Mouse (Mus musculus): ENCODE data around the gene 4930455H04Rik. TPM values are rescaled to one million over a fixed set of nuclear protein-coding genes. Genes with fewer than 3 reads are reported as not detected.

Gene 4930455H04Rik
- not detected in 2 replicates for polyA plus RNA-seq (2014; fragmentation: Nextera tagmentation; extraction: Ambion mirVana)

- Histone ChIP-seq H3K27ac (peak within 1 kb of the TSS; percentile 72), H3K9ac (peak within 1 kb of the TSS; percentile 65), H3K9me3 (ENCODE audit: control insufficient read depth, low read length) (no peaks in the 10 kb centered on the region), H3K27me3 (ENCODE audit: control insufficient read depth, insufficient read depth, low read length) (no peaks in the 10 kb centered on the region), H3K4me2 (replicated peaks) (peak within 1 kb of the TSS; percentile 58), H3K36me3 (replicated peaks; ENCODE audit: control insufficient read depth, insufficient read depth) (no peaks in the 10 kb centered on the region), H3K4me1 (replicated peaks; ENCODE audit: control insufficient read depth, insufficient read depth, low read length) (peaks cover 8% of the 10 kb centered on the region; the same call in 1 of the 2 replicates), H3K4me3 (replicated peaks; ENCODE audit: low read length) (peak within 1 kb of the TSS; percentile 39)
- DNase-seq (ENCODE audit: low spot score) (no peak), ATAC-seq (ENCODE audit: low FRiP score) (no peak)
- WGBS = 71% methylated on average over 4 of the region's 4 CpGs
Measured at GRCm38 (mm10) chr3:116967967-116968366, at the start of gene 4930455H04Rik. TSS of gene 4930455H04Rik (plus strand) at chr3:116968267.

- Histone ChIP-seq H3K4me3 (replicated peaks; ENCODE audit: low read length) (no peak overlapping the region), H3K4me1 (replicated peaks; ENCODE audit: control insufficient read depth, insufficient read depth, low read length) (no peaks in the 10 kb centered on the region), H3K9ac (no peak overlapping the region), H3K27me3 (ENCODE audit: control insufficient read depth, insufficient read depth, low read length) (no peaks in the 10 kb centered on the region), H3K27ac (no peak overlapping the region), H3K36me3 (replicated peaks; ENCODE audit: control insufficient read depth, insufficient read depth) (no peaks in the 10 kb centered on the region), H3K4me2 (replicated peaks) (no peak overlapping the region), H3K9me3 (ENCODE audit: control insufficient read depth, low read length) (no peaks in the 10 kb centered on the region)
- 95% methylated on average over 3 of the region's 3 CpGs for WGBS
- ATAC-seq (ENCODE audit: low FRiP score) (no peak), DNase-seq (ENCODE audit: low spot score) (no peak)
Measured at GRCm38 (mm10) chr3:116921535-116921934, 46.5 kb upstream of the 4930455H04Rik start.

- Histone ChIP-seq H3K9me3 (ENCODE audit: control insufficient read depth, low read length) (no peaks in the 10 kb centered on the region), H3K4me3 (replicated peaks; ENCODE audit: low read length) (no peak overlapping the region), H3K4me1 (replicated peaks; ENCODE audit: control insufficient read depth, insufficient read depth, low read length) (no peaks in the 10 kb centered on the region), H3K27ac (no peak overlapping the region), H3K9ac (no peak overlapping the region), H3K4me2 (replicated peaks) (no peak overlapping the region), H3K36me3 (replicated peaks; ENCODE audit: control insufficient read depth, insufficient read depth) (no peaks in the 10 kb centered on the region), H3K27me3 (ENCODE audit: control insufficient read depth, insufficient read depth, low read length) (no peaks in the 10 kb centered on the region)
- ATAC-seq (ENCODE audit: low FRiP score) (no peak), DNase-seq (ENCODE audit: low spot score) (no peak)
- WGBS = 87% methylated on average over 12 of the region's 12 CpGs
Measured at GRCm38 (mm10) chr3:116923042-116923441, 45.0 kb upstream of the 4930455H04Rik start.

DNA sequence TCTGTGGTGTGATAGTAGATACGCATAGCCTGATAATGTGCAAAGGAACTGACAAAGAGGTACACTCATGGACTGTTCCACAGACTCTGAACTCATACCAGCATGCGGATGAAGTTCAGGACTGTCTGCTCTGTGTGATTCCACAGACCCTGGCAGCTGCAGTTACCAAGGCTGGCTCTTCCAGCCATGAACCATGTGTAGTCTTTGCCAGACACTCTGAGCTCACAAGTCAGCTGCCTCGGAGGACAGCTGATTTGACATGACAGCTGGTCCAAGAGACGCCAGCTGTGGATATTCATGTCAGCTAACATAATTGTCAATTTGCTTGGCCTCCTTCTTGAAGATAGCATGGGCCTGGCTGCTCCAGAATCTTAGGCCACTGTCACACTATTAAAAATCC, 39.1 kb upstream of the 4930455H04Rik start:
- Histone ChIP-seq H3K27me3 (ENCODE audit: control insufficient read depth, insufficient read depth, low read length) (no peaks in the 10 kb centered on the region), H3K9me3 (ENCODE audit: control insufficient read depth, low read length) (no peaks in the 10 kb centered on the region), H3K4me3 (replicated peaks; ENCODE audit: low read length) (no peak overlapping the region), H3K27ac (no peak overlapping the region), H3K4me2 (replicated peaks) (no peak overlapping the region), H3K4me1 (replicated peaks; ENCODE audit: control insufficient read depth, insufficient read depth, low read length) (no peaks in the 10 kb centered on the region), H3K9ac (no peak overlapping the region), H3K36me3 (replicated peaks; ENCODE audit: control insufficient read depth, insufficient read depth) (no peaks in the 10 kb centered on the region)
- ATAC-seq (ENCODE audit: low FRiP score) (peak; percentile 37; the same call in 1 of the 2 replicates), DNase-seq (ENCODE audit: low spot score) (no peak)
- WGBS = 81% methylated on average over 4 of the region's 4 CpGs

DNA sequence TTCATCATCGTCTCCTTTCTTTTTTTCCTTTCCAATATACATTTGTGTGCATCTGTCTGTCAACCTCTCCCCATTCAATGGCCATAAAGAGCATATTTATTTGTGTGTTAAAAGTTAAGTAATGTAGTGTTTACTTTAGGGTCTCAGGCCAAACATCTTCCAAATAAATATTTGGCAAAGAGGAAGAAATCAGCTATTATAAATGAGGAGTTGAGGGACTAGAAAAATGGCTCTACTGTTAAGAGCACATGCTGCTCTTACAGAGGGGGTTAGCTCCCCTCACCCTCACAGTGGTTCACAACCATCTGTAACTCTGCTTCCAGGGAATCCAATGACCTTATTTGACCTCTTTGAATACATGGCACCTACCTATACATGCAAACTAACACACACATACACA, 34.9 kb upstream of the 4930455H04Rik start:
- Histone ChIP-seq H3K4me2 (replicated peaks) (no peak overlapping the region), H3K4me1 (replicated peaks; ENCODE audit: control insufficient read depth, insufficient read depth, low read length) (no peaks in the 10 kb centered on the region), H3K4me3 (replicated peaks; ENCODE audit: low read length) (no peak overlapping the region), H3K36me3 (replicated peaks; ENCODE audit: control insufficient read depth, insufficient read depth) (no peaks in the 10 kb centered on the region), H3K9me3 (ENCODE audit: control insufficient read depth, low read length) (no peaks in the 10 kb centered on the region), H3K27me3 (ENCODE audit: control insufficient read depth, insufficient read depth, low read length) (no peaks in the 10 kb centered on the region), H3K27ac (no peak overlapping the region), H3K9ac (no peak overlapping the region)
- 93% methylated on average over 1 of the region's 1 CpGs for WGBS
- DNase-seq (ENCODE audit: low spot score) = no peak
- no peak for ATAC-seq (ENCODE audit: low FRiP score)

- no peaks in the 10 kb centered on the region for H3K36me3 ChIP-seq (replicated peaks; ENCODE audit: control insufficient read depth, insufficient read depth)
- H3K9ac ChIP-seq = no peak overlapping the region
- no peak overlapping the region for H3K4me3 ChIP-seq (replicated peaks; ENCODE audit: low read length)
- H3K27ac ChIP-seq = no peak overlapping the region
- no peak overlapping the region for H3K4me2 ChIP-seq (replicated peaks)
- no peaks in the 10 kb centered on the region for H3K27me3 ChIP-seq (ENCODE audit: control insufficient read depth, insufficient read depth, low read length)
- ATAC-seq (ENCODE audit: low FRiP score) (no peak), DNase-seq (ENCODE audit: low spot score) (no peak)
- WGBS = 46% methylated on average over 4 of the region's 4 CpGs
- no peaks in the 10 kb centered on the region for H3K9me3 ChIP-seq (ENCODE audit: control insufficient read depth, low read length)
- no peaks in the 10 kb centered on the region for H3K4me1 ChIP-seq (replicated peaks; ENCODE audit: control insufficient read depth, insufficient read depth, low read length)
Measured at GRCm38 (mm10) chr3:116936934-116937691, 31.0 kb upstream of the 4930455H04Rik start.

GRCm38 (mm10) chr3:116940804-116941558, 27.1 kb upstream of the 4930455H04Rik start:
- Histone ChIP-seq H3K27ac (no peak overlapping the region), H3K9me3 (ENCODE audit: control insufficient read depth, low read length) (no peaks in the 10 kb centered on the region), H3K36me3 (replicated peaks; ENCODE audit: control insufficient read depth, insufficient read depth) (no peaks in the 10 kb centered on the region), H3K27me3 (ENCODE audit: control insufficient read depth, insufficient read depth, low read length) (no peaks in the 10 kb centered on the region), H3K4me1 (replicated peaks; ENCODE audit: control insufficient read depth, insufficient read depth, low read length) (no peaks in the 10 kb centered on the region), H3K4me3 (replicated peaks; ENCODE audit: low read length) (no peak overlapping the region), H3K4me2 (replicated peaks) (no peak overlapping the region), H3K9ac (no peak overlapping the region)
- WGBS = 82% methylated on average over 10 of the region's 10 CpGs
- DNase-seq (ENCODE audit: low spot score) (no peak), ATAC-seq (ENCODE audit: low FRiP score) (no peak)

DNA sequence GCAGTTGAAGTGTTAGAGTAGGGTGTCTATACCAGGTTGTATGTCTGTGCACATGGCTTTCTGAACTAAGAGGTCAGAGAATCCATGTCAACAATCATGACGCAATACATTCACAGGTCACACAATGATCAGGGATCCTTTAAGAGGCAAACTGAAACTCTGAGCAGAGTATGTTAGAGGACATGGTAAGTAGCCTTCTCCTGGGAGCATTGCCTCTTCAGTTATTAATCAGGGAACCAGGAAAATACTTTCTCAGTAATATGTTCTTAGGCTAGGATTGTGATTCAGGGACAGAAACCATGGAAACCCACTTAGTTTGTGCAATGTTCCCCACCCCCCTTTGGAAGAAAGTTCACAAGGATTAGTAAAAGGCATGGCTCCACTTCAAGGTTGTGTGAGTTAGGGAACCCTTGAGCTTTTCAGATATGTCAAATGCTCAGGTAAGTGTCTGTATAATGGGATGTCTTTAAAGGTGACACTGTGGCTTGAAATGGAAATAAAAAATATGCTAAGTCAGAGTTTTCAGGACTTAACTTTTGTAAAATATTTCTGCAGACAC, 26.4 kb upstream of the 4930455H04Rik start:
- ATAC-seq (ENCODE audit: low FRiP score) = no peak
- no peak for DNase-seq (ENCODE audit: low spot score)
- H3K36me3 ChIP-seq (replicated peaks; ENCODE audit: control insufficient read depth, insufficient read depth) = no peaks in the 10 kb centered on the region
- no peaks in the 10 kb centered on the region for H3K9me3 ChIP-seq (ENCODE audit: control insufficient read depth, low read length)
- no peak overlapping the region for H3K4me3 ChIP-seq (replicated peaks; ENCODE audit: low read length)
- no peaks in the 10 kb centered on the region for H3K4me1 ChIP-seq (replicated peaks; ENCODE audit: control insufficient read depth, insufficient read depth, low read length)
- no peak overlapping the region for H3K27ac ChIP-seq
- 100% methylated on average over 1 of the region's 1 CpGs for WGBS
- no peaks in the 10 kb centered on the region for H3K27me3 ChIP-seq (ENCODE audit: control insufficient read depth, insufficient read depth, low read length)
- H3K9ac ChIP-seq = no peak overlapping the region
- H3K4me2 ChIP-seq (replicated peaks) = no peak overlapping the region

DNA sequence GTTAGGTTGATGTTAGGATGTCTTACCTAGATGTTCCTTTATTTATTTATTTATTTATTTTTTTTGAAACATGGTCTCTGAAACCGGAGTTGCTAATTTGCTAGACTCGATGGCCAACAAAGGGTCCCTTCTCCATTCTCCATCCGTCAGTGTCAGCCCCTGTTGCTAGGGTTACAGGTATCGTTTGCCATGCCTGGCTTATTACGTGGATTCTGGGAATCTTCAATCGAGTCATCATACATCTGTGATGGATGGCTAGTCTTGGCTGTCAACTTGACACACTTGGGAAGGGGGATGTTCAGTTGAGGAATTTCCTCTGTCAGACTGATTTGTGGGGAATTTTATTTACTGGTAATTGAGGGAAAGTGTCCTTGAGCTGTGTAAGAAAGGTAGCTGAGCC, 25.3 kb upstream of the 4930455H04Rik start:
- H3K4me1 ChIP-seq (replicated peaks; ENCODE audit: control insufficient read depth, insufficient read depth, low read length) = no peaks in the 10 kb centered on the region
- no peak overlapping the region for H3K4me2 ChIP-seq (replicated peaks)
- DNase-seq (ENCODE audit: low spot score) = no peak
- H3K9ac ChIP-seq = no peak overlapping the region
- no peak overlapping the region for H3K27ac ChIP-seq
- H3K36me3 ChIP-seq (replicated peaks; ENCODE audit: control insufficient read depth, insufficient read depth) = no peaks in the 10 kb centered on the region
- H3K27me3 ChIP-seq (ENCODE audit: control insufficient read depth, insufficient read depth, low read length) = no peaks in the 10 kb centered on the region
- no peaks in the 10 kb centered on the region for H3K9me3 ChIP-seq (ENCODE audit: control insufficient read depth, low read length)
- peak; percentile 37; the same call in 1 of the 2 replicates for ATAC-seq (ENCODE audit: low FRiP score)
- 45% methylated on average over 6 of the region's 6 CpGs for WGBS
- H3K4me3 ChIP-seq (replicated peaks; ENCODE audit: low read length) = no peak overlapping the region
